Mouse (Mus musculus): ENCODE data around the gene Lrrc59.

The Lrrc59 gene

GRCm38 (mm10) chr11:94629199-94629883 is at the start of gene Lrrc59:
Gene Lrrc59 (plus strand): TSS chr11:94629767.
- peak; percentile 95 to 96 for DNase-seq

- DNase-seq: no peak
These were observed 49.3 kb upstream of the Lrrc59 start for GRCm38 (mm10) chr11:94580111-94580740.

DNA sequence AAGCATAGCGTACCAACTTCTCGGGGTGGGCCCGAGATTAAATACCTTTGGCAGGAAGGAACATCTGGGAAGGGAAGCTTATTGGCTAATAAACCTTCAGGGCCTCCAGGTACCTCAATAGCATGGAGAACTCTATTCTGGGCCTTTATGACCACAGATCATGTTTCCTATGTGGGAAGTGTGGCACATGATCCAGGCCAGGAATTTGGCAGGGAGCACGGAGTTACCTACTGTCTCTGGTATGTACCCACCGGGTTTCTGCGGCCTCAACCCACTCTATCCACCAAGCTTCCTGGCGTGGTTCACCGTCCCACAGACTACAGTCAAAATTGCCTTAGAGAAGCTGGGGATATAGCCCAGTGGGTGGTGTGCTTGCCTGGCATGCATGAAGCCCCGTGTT is 44.5 kb upstream of the Lrrc59 start:
- DNase-seq: no peak

DNA sequence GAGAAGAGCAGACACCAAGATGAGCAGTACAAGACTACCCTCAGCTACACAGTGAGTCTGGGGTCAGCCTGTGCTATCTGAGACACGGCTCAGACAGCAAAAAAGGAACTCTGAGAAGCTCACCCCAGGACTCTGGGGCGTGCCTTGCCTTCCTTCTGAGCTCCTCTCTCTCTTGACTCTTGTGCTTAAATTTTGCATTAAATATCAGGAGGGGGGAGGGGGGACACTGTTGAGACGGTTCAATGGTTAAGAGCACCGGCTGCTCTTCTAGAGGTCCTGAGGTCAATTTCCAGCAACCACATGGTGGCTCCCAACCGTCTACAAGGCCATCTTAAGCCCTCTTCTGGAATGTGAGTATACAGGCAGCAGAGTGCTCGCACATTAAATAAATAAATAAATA is 42.1 kb upstream of the Lrrc59 start:
- DNase-seq: no peak

GRCm38 (mm10) chr11:94596311-94596852 is 33.2 kb upstream of the Lrrc59 start:
- DNase-seq: peak; percentile 32 to 44

GRCm38 (mm10) chr11:94597319-94597718 is 32.2 kb upstream of the Lrrc59 start:
- no peak for DNase-seq

- DNase-seq: no peak
These were observed 31.0 kb upstream of the Lrrc59 start for GRCm38 (mm10) chr11:94598437-94599120.

DNA sequence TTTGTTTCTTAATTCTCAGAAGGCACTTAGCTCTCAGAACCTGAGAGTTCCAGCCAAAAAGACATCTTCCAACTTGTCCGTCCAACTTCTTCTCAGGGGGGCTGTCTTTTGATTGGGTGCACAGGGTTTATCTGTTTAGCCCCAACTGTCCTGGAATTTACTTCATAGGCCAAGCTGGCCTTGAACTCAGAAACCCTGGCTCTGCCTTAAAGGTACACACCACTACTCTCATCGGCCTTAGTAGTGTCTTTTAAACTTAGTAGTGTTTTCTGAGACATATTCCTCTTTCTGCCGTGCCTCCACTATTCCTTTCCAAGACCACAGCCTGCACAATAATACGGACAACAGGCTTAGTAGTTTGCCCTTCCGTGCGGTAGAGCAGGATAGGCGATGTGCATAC is 29.1 kb upstream of the Lrrc59 start:
- DNase-seq: no peak

- peak; percentile 70 to 78 for DNase-seq
These were observed 28.0 kb upstream of the Lrrc59 start, which contains the start of gene Acsf2 for GRCm38 (mm10) chr11:94601321-94602281. Gene Acsf2 (minus strand): TSS chr11:94601871.

GRCm38 (mm10) chr11:94602356-94602955 is 27.1 kb upstream of the Lrrc59 start:
- DNase-seq: no peak

DNA sequence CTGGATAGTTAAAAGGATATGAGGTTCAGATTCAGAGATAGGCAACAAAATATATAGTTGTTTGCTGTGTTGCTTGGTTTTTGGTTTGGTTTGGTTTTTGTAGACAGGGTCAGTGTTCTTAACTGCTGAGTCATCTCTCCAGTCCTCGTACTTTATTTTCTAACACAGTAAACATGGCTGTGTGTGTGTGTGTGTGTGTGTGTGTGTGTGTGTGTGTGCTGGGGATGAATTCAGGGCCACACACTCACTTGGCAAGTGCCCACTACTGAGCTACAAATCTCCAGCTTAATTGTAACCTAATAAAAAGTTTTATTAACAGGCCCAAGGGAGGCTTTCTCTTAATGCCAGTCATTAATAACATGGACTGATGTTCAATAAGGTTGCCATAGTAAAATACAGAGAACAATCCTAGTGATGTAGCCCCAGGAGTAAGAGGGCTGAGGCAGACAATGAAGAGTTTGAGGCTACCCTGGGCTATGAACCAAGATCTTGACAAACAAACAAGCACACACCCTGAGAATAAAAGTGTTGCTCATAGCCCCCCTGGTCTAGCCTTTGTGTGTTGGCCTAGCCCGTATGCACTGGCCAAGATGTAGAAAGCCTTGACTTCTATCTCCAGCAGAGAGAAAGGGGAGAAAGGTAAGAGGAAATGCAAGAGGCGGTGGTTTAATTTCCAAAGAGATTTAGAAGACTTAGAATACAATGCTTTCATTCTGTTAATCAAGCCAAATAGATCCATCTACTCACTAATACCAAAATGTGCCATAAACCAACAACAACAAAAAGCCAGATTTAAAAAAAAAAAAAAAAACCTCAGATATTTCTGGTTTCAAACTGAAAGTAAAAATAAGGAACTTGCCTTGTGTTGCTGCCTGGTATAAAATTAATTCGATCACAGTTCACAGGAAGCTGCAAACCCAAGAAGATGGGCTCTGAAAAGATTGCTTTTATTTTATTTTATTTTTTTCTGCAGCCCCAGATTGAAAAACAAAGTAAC is 18.5 kb upstream of the Lrrc59 start:
- no peak for DNase-seq

- no peak for DNase-seq
These were observed 15.0 kb upstream of the Lrrc59 start for GRCm38 (mm10) chr11:94614603-94615002.

DNA sequence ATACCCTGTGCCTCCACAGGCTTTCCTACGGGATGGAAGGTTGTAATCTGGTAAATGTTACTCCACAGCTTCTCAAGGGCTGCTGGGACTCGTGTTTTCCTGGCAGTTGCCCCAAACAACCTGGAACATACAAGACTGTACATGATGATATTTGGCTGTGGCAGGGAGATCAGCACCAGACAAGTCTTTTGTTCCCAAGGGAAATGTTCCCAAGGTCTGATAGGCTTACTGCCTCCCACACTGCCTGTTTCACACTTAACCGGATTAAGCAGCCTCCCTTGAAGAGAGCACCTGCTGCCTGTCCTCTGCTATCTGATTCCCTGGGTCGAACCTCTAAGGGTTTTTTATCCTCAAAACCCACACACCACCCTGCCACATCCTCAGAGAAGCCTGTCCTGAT is 14.1 kb upstream of the Lrrc59 start:
- DNase-seq: no peak

GRCm38 (mm10) chr11:94617646-94618045 is 11.9 kb upstream of the Lrrc59 start:
- DNase-seq: no peak

DNA sequence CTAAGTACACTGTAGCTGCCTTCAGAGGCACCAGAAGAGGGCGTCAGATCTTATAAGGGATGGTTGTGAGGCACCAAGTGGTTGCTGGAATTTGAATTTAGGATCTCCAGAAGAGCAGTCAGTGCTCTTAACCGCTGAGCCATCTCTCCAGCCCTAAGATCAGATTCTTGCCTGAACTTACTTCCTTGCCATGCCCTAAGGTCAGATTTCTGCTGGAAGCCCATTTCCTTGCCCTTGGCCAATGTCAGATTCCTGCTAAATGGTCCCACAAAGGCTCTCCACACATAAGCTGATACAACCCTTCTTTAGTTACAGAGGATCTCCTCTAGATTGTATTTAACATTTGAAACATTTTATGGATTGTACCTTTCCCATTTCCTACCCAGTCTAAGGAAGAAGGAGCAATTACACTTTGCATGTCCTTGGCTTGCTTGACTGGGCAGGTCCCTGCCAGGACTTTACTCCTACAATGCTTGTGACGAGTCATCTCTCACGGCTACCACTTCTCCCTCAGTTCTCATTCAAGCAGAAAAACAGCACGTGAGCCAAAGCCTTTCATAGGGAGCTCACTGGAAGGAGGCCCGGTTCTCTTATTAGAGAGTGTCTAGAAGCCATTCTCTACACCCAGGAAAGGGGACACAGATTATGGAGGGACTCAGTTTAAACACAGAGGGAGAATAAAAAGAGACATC is 8.7 kb upstream of the Lrrc59 start:
- DNase-seq: no peak

DNA sequence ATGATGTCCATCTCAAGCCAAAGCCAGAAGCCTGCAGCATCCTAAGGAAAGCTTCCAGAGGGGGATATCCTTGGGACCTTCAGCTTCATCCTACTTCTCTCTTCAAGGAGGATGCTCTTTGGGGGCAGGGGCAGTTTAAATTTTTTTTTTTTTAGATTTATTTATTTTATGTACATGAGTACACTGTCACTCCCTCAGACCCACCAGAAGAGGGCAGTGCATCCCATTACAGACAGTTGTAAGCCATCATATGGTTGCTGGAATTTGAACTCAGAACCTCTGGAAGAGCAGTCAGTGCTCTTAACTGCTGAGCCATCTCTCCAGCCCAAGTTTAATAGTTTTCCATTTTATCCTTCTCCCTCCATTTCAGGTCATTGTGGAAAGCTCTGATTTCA is 8.1 kb upstream of the Lrrc59 start:
- DNase-seq: no peak

DNA sequence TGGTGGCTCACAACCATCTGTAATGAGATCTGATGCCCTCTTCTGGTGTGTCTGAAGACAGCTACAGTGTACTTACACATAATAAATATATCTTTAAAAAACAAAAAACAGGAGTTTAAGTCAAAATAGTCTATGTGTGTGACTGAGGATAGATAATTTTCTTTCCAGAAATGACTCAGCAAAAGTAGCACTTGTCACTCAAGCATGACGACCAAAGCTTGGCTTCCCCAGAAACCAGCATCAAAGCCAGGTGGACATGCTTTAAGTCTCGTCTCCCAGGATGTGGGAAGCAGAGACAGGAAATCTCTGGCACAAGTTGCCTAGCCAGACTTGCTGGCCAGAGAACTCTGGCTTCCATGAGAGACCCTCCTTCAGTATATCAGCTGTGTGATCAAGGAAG is 7.4 kb upstream of the Lrrc59 start:
- no peak for DNase-seq

GRCm38 (mm10) chr11:94629884-94630198 is 274 bp downstream of the Lrrc59 start:
- DNase-seq: no peak

DNA sequence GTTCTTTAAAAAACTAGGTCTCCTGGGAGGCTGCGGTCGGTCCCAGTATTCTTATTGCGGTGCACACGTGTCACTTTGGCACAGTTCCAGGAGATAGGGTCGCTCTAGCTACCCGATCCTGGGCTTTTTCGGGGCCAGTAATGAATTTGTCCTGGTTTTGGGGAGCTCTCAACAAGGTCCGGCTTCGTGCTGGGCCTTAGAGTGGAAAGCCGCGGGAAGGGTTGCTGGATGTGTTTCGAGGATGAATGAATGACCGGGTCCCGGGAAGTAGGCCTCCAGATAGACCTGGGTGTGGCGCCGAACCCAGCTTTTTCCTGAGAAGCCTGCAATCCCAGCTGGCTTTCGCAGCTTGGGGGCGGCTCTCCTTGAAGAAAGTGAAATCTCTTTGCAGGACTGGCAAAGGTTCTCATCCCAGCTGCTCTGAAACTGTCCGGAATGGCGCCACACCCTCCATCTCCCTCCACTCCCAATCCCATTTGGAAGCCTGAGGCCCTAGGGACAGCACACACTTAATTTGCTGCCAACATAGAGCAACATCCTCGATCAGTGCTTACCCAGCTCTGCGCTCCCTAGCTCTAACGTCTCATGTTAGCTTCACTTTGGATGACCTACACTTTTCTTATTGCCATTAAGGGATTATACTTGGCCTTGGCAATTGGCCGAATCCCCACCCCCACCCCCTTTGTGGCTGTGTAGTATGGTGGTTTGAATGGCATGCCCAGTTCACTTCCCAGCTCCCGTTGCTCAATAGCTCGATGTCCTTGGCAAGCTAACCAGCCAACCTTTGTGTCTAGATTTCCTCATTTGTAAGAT is 838 bp downstream of the Lrrc59 start:
- peak; percentile 8 to 23 for DNase-seq
